Mouse (Mus musculus): ENCODE measurements around the gene Unc79.

Unc79 gene

DNA sequence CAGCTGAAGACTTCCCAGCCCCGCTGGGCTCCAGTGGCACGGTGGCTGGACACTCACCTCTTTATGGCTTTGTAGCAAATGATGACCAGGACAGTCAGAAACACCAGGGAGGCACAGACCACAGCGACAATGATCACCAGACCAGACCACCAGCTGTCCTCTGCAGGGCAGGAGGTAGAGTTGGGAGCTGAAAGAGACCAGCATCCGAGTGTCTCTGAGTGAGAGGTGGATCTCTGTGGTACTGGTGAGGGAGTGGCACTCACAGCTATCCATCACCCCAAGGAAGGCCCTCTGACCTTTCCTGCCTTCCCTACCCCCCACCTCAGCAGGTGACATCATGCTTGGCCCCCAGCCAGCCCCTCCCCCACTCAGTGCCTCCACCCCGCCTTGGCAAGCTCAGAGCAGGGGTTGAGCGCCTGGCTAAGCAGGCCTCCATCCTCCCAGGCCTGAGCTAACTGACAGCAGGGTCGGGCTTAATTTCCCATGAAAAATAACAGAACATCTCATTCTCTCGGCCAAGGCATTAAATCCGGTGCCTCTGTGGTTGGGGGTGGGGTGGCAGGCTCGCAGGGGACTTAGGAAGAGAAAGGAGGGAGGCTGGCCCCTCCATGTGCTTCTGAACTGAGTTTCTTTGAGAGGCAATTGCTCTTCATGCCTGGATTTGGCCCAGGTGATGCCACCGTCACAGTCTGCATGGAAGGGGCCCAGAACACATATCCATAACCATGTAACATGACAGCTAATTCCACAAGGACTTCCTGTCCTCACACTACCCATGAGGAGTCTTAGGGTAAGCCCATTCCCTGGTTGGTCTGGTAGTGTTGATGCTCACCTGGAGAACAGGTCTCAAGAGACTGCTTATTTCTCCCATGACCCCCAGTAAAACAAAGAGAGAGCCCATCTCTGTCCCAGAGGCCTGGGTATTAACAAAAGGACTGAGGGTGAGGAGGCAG, 254.2 kb downstream of the Unc79 start:
- DNase-seq (ENCODE audit: low read depth, low spot score), result no peak

DNA sequence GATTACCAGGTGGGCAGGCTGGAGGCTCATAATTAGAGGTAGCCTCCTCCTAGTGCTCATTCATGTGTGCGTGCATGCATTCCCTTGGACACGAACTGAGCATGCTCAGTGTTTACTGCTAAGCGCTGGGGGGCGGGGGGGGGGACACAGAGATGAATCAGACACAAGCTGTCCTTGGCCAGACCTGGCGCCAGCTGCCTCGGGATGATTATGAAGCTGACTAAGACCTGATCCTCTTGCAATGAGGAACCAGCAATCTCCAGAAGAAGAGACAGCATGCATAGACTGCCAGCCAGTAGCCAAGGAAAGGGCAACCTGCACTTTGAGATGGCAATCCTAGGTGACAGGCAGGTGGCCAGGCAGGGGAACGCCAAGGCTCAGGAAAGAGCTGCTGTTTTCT, 256.9 kb downstream of the Unc79 start:
- DNase-seq (ENCODE audit: low read depth, low spot score), result peak; percentile 31

DNA sequence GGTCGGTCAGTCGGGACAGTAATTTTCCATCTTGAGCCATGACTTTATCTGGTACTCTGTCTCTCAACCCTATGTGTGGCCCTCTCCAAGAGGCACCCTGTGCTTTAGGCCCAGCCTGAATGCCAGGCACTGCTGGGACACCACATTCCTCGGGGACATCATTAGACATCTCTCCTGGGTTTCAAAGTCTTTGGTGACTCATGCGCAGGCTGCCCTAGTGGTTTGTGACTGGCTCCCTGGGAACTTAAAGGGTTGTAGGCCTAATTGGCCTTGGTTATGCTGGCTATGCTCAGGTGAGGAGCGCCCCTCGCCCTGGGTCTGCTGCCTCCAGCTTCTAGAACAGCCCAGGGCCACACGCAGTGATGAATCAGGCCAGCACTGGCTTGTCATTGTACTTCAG, 260.9 kb downstream of the Unc79 start:
- DNase-seq (ENCODE audit: low read depth, low spot score), result no peak

DNA sequence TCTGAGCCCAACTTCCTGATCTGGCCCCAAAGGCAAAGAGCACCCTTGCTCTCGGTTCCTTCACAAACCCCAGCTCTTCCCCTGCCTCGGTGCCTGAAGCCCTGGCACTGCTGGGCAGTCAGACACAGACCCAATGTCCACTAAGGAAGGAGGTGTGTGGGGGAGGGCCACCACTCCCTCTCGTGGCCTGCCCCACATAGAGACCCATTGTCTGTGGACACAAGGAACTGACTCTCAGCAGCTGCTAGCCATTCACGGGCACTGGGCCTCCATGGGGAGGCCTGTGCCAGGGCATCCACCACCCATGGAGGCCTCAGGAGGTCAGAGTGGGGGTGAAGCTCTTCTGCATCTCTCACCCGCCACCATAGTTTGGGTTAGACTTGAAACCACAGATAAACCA, 262.4 kb downstream of the Unc79 start:
- peak; percentile 52 for DNase-seq (ENCODE audit: low read depth, low spot score)

DNA sequence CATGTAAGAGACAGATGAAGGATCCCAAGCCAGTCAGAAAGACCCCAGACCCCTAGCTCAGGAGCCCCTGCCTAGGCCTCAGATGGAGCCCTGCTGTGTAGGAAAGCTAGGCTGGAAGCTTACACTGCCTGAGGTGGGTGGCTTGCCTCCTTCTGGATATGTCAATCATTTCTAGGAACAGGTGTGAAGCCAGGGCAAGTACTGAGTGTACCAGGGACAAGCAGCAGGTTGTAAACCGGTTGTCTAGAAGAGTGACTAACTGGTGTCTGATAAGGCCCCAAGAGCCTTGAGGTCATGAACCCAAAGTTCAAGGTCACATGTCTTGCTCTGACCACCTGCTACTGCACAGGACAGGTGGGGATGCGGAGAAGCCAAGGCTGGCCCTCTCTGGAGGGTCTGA, 264.9 kb downstream of the Unc79 start:
- DNase-seq (ENCODE audit: low read depth, low spot score), result no peak

DNA sequence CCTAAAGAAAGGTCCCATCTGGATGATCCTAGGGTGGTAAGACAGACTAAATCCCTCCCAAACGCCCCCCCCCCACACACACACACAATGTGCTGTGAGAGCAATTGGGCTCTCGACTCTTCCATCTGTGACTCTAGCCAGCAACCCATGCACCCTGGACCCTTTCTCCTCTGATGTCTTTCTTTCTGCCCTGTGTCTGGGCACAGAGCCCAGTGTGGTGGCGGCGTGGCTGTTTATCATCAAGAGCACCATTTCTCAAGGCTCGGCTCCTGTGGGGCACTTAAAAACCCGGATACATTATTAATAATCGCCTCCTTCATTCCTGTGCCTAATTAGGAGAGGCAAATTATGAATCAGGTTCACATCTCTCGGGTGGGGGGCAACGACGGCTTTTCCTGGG, 265.6 kb downstream of the Unc79 start:
- DNase-seq (ENCODE audit: low read depth, low spot score), result no peak

DNA sequence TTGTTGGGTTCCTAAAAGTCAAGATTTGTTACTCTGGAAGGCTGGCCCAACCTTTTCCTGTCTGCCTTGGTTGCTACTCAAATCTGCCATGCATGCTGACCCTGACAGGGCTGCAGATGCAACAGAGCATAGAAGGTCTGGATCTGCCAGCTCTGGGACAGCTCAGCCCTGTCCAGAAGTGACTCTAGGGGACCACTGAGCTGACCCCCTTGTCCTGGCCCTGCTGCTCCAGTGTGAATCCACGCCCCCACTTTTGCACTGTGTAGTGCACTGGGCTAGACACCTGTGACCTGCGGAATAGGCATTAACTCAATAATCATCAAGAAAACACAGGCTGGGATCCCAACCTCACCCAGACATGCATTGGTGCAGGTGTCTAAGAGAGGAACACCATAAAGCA, 266.1 kb downstream of the Unc79 start:
- no peak for DNase-seq (ENCODE audit: low read depth, low spot score)

DNA sequence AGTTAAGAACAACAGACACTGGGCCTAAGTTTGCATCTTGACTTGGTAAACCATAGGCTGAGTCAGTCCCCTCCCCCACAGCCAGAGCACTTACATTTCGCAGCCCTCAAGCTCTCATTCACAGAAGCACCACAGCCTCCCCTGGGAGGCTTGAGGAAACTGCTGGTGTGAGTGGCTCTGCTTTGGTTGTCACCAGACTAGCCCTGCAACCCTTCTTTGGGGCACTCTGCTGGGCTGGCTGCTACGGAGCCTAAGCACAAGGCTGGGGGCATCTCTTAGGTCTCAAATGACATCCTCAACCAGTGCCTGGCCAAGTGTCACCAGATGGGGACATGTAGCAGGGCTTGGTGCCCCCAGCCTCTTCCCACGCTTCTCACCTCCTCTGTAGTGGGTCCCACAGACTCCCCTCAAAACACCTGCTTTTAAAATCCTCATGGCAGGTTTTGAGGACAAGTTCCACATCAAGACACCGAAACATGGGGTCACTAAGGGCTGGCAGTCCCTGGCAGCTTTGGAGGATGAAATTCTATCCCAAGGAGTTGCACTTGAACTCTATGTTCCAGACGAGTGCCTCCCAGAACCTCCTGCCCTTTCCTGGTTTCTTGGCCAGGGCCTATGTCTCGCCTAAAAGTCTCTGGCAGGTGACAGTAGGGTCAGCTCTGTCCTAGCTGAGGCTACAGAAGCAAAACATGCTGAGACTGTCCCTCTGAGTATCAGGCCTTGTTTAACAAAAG, 267.4 kb downstream of the Unc79 start:
- DNase-seq (ENCODE audit: low read depth, low spot score), result no peak

DNA sequence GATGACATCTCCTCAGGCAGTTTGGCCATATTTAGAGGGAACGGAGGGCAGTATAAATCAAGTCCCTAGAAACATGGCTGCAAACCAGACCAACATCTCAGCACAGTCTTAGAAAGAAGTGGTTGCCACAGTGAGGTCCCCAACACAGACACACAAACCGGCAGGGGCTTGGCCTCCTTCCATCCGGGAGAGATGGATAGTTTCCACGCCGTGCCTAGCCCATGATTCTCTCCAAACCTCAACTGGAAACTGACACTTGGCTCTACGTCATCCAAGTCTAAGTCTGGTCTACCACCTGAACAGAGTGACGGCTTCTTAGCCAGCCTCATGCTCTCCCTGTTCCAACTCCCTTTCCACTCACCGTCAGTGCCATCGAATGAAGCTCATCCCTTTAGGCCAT, 275.0 kb downstream of the Unc79 start:
- DNase-seq (ENCODE audit: low read depth, low spot score), result no peak

DNA sequence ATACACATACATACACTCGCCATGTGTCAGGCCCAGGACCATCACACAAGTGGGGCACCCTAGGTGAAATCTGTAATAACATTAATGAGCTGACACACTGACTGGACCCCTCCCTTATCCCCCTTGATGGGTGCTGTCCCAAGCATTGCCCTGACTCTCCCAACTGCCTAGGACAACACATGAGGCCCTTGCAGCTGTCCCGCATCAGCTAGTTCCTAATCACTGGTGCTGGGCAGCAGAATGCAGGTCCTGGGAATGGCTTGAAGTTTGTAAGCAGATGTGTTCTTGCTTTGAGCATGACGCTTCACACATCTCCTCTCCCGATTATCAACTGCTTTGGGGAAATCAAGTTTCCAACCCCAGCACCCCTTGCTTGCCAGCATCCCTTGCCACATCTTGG, 277.5 kb downstream of the Unc79 start:
- DNase-seq (ENCODE audit: low read depth, low spot score), result no peak

DNA sequence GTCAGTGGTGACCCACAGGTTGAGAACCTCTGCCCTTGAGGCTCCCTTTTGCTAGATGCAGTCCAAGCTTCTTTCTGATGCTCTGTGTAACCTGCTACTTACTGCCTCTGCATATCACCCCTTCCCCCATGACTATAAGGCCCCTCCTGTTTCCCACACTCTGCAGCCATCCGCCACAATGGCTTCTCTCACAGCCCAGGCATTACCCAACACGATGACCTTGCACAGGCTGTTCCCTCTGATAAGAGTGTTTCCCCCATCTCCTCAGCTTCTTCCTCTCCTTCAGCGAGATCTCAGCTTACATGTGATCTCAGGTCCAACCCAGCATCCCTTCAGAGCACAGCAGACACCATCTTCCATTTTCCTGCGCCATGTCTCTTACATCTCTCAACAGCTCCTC, 280.4 kb downstream of the Unc79 start:
- no peak for DNase-seq (ENCODE audit: low read depth, low spot score)

Data from telencephalon, adult 2 months (tissue).